Mouse (Mus musculus): Measurements from ENCODE around the gene Med13l. TPM values are rescaled to one million over a fixed set of nuclear protein-coding genes. Genes with fewer than 3 reads are reported as not detected.

Gene Med13l
- polyA plus RNA-seq, 1 experiment from 2014 or later, result 13.9 TPM

GRCm38 (mm10) chr5:118606636-118607035, 46.2 kb downstream of the Med13l start:
- Histone ChIP-seq H3K27me3 (ENCODE audit: low read depth, poor library complexity, severe bottlenecking) (no peaks in the 10 kb centered on the region), H3K36me3 (no peaks in the 10 kb centered on the region), H3K4me1 (peaks cover 36% of the 10 kb centered on the region), H3K9me3 (replicated peaks) (no peaks in the 10 kb centered on the region), H3K27ac (no peak overlapping the region), H3K4me3 (no peak overlapping the region)
- 86% methylated on average over 13 of the region's 13 CpGs for WGBS
- DNase-seq (ENCODE audit: low spot score), result no peak

GRCm38 (mm10) chr5:118607900-118608299, 47.4 kb downstream of the Med13l start:
- H3K27ac ChIP-seq, result no peak overlapping the region
- no peak overlapping the region for H3K4me3 ChIP-seq
- WGBS, result 98% methylated on average over 1 of the region's 1 CpGs
- no peaks in the 10 kb centered on the region for H3K27me3 ChIP-seq (ENCODE audit: low read depth, poor library complexity, severe bottlenecking)
- no peaks in the 10 kb centered on the region for H3K36me3 ChIP-seq
- H3K4me1 ChIP-seq, result peaks cover 30% of the 10 kb centered on the region
- no peak for DNase-seq (ENCODE audit: low spot score)
- H3K9me3 ChIP-seq (replicated peaks), result no peaks in the 10 kb centered on the region

GRCm38 (mm10) chr5:118610468-118610867, 50.0 kb downstream of the Med13l start:
- whole genome bisulfite sequencing, result 86% methylated on average over 5 of the region's 5 CpGs
- H3K27me3 ChIP-seq (ENCODE audit: low read depth, poor library complexity, severe bottlenecking), result no peaks in the 10 kb centered on the region

GRCm38 (mm10) chr5:118612956-118613631, 52.6 kb downstream of the Med13l start:
- H3K4me1 ChIP-seq, result peaks cover 55% of the 10 kb centered on the region
- no peaks in the 10 kb centered on the region for H3K36me3 ChIP-seq
- no peaks in the 10 kb centered on the region for H3K9me3 ChIP-seq (replicated peaks)
- H3K27me3 ChIP-seq (ENCODE audit: low read depth, poor library complexity, severe bottlenecking), result no peaks in the 10 kb centered on the region
- H3K27ac ChIP-seq, result no peak overlapping the region
- 60% methylated on average over 13 of the region's 13 CpGs for WGBS
- no peak for DNase-seq (ENCODE audit: low spot score)
- H3K4me3 ChIP-seq, result no peak overlapping the region

More at GRCm38 (mm10) chr5:118610468-118610867, 50.0 kb downstream of the Med13l start:
- peaks cover 54% of the 10 kb centered on the region for H3K4me1 ChIP-seq
- no peak overlapping the region for H3K4me3 ChIP-seq
- no peaks in the 10 kb centered on the region for H3K9me3 ChIP-seq (replicated peaks)
- H3K36me3 ChIP-seq, result no peaks in the 10 kb centered on the region
- no peak overlapping the region for H3K27ac ChIP-seq
- no peak for DNase-seq (ENCODE audit: low spot score)

GRCm38 (mm10) chr5:118613704-118614103, 53.2 kb downstream of the Med13l start:
- no peak overlapping the region for H3K4me3 ChIP-seq
- no peaks in the 10 kb centered on the region for H3K9me3 ChIP-seq (replicated peaks)
- H3K27ac ChIP-seq, result no peak overlapping the region
- WGBS, result 45% methylated on average over 2 of the region's 2 CpGs
- no peaks in the 10 kb centered on the region for H3K27me3 ChIP-seq (ENCODE audit: low read depth, poor library complexity, severe bottlenecking)
- H3K4me1 ChIP-seq, result peaks cover 59% of the 10 kb centered on the region
- no peak for DNase-seq (ENCODE audit: low spot score)
- no peaks in the 10 kb centered on the region for H3K36me3 ChIP-seq

- Histone ChIP-seq H3K36me3 (no peaks in the 10 kb centered on the region), H3K4me1 (peaks cover 62% of the 10 kb centered on the region), H3K27ac (no peak overlapping the region), H3K9me3 (replicated peaks) (no peaks in the 10 kb centered on the region), H3K27me3 (ENCODE audit: low read depth, poor library complexity, severe bottlenecking) (no peaks in the 10 kb centered on the region), H3K4me3 (no peak overlapping the region)
- WGBS, result 51% methylated on average over 8 of the region's 8 CpGs
- no peak for DNase-seq (ENCODE audit: low spot score)
These were observed 53.6 kb downstream of the Med13l start for GRCm38 (mm10) chr5:118614116-118614515.

- no peak for DNase-seq (ENCODE audit: low spot score)
- Histone ChIP-seq H3K36me3 (no peaks in the 10 kb centered on the region), H3K9me3 (replicated peaks) (no peaks in the 10 kb centered on the region), H3K27me3 (ENCODE audit: low read depth, poor library complexity, severe bottlenecking) (no peaks in the 10 kb centered on the region), H3K4me1 (peaks cover 62% of the 10 kb centered on the region), H3K4me3 (no peak overlapping the region), H3K27ac (no peak overlapping the region)
- 18% methylated on average over 2 of the region's 2 CpGs for WGBS
These were observed 54.1 kb downstream of the Med13l start for GRCm38 (mm10) chr5:118614571-118614981.

- no peak overlapping the region for H3K27ac ChIP-seq
- no peaks in the 10 kb centered on the region for H3K36me3 ChIP-seq
- no peaks in the 10 kb centered on the region for H3K27me3 ChIP-seq (ENCODE audit: low read depth, poor library complexity, severe bottlenecking)
- no peak overlapping the region for H3K4me3 ChIP-seq
- no peaks in the 10 kb centered on the region for H3K9me3 ChIP-seq (replicated peaks)
- H3K4me1 ChIP-seq, result peaks cover 49% of the 10 kb centered on the region
- 63% methylated on average over 12 of the region's 12 CpGs for WGBS
- DNase-seq (ENCODE audit: low spot score), result no peak
These were observed 58.6 kb downstream of the Med13l start for GRCm38 (mm10) chr5:118618963-118619610.

GRCm38 (mm10) chr5:118619801-118620200, 59.3 kb downstream of the Med13l start:
- H3K4me1 ChIP-seq, result peaks cover 42% of the 10 kb centered on the region
- no peaks in the 10 kb centered on the region for H3K36me3 ChIP-seq
- H3K27ac ChIP-seq, result no peak overlapping the region
- DNase-seq (ENCODE audit: low spot score), result no peak
- H3K27me3 ChIP-seq (ENCODE audit: low read depth, poor library complexity, severe bottlenecking), result no peaks in the 10 kb centered on the region
- WGBS, result 79% methylated on average over 7 of the region's 7 CpGs
- no peaks in the 10 kb centered on the region for H3K9me3 ChIP-seq (replicated peaks)
- no peak overlapping the region for H3K4me3 ChIP-seq

- H3K27me3 ChIP-seq (ENCODE audit: low read depth, poor library complexity, severe bottlenecking), result no peaks in the 10 kb centered on the region
- no peaks in the 10 kb centered on the region for H3K9me3 ChIP-seq (replicated peaks)
- peaks cover 37% of the 10 kb centered on the region for H3K4me1 ChIP-seq
- no peak overlapping the region for H3K27ac ChIP-seq
- H3K36me3 ChIP-seq, result no peaks in the 10 kb centered on the region
- H3K4me3 ChIP-seq, result no peak overlapping the region
- 93% methylated on average over 7 of the region's 7 CpGs for WGBS
- no peak for DNase-seq (ENCODE audit: low spot score)
These were observed 59.9 kb downstream of the Med13l start for GRCm38 (mm10) chr5:118620330-118620910.

GRCm38 (mm10) chr5:118621877-118622276, 61.4 kb downstream of the Med13l start:
- 85% methylated on average over 4 of the region's 4 CpGs for WGBS
- no peak for DNase-seq (ENCODE audit: low spot score)
- H3K27ac ChIP-seq, result no peak overlapping the region
- no peaks in the 10 kb centered on the region for H3K27me3 ChIP-seq (ENCODE audit: low read depth, poor library complexity, severe bottlenecking)
- no peaks in the 10 kb centered on the region for H3K9me3 ChIP-seq (replicated peaks)
- H3K36me3 ChIP-seq, result no peaks in the 10 kb centered on the region
- H3K4me1 ChIP-seq, result peaks cover 39% of the 10 kb centered on the region
- H3K4me3 ChIP-seq, result no peak overlapping the region

- peaks cover 36% of the 10 kb centered on the region for H3K4me1 ChIP-seq
- no peak overlapping the region for H3K27ac ChIP-seq
- no peaks in the 10 kb centered on the region for H3K36me3 ChIP-seq
- DNase-seq (ENCODE audit: low spot score), result no peak
- H3K27me3 ChIP-seq (ENCODE audit: low read depth, poor library complexity, severe bottlenecking), result no peaks in the 10 kb centered on the region
- no peaks in the 10 kb centered on the region for H3K9me3 ChIP-seq (replicated peaks)
- H3K4me3 ChIP-seq, result no peak overlapping the region
- WGBS, result 96% methylated on average over 5 of the region's 5 CpGs
These were observed 61.9 kb downstream of the Med13l start for GRCm38 (mm10) chr5:118622346-118622745.

- H3K36me3 ChIP-seq, result no peaks in the 10 kb centered on the region
- no peaks in the 10 kb centered on the region for H3K9me3 ChIP-seq (replicated peaks)
- no peak overlapping the region for H3K4me3 ChIP-seq
- no peaks in the 10 kb centered on the region for H3K27me3 ChIP-seq (ENCODE audit: low read depth, poor library complexity, severe bottlenecking)
- no peak overlapping the region for H3K27ac ChIP-seq
- WGBS, result 83% methylated on average over 5 of the region's 5 CpGs
- DNase-seq (ENCODE audit: low spot score), result no peak
- H3K4me1 ChIP-seq, result peaks cover 30% of the 10 kb centered on the region
These were observed 63.3 kb downstream of the Med13l start for GRCm38 (mm10) chr5:118623797-118624196.
